Mouse (Mus musculus) heart, embryonic 14.5 days (tissue): ENCODE measurements around the gene Srsf11. TPM values are rescaled to one million over a fixed set of nuclear protein-coding genes. Genes with fewer than 3 reads are reported as not detected.

ENCODE experiments used
- ATAC-seq: fragments of 200-750 bp; cut with Nextera tagmentation; 2 replicates; pipeline ENCODE4 v1.8.0; 2017; ENCODE audit warnings: low read depth, moderate TSS enrichment; ENCODE audit not compliant: insufficient number of reproducible peaks, insufficient read depth, low FRiP score
- H3K27ac ChIP-seq, 2 experiments: fragments of 200-500 bp in 1 of 2; fragments of 300-500 bp in 1 of 2; sonication (generic) in 1 of 2; replicated peaks in 1 of 2; 2 replicates each; pipeline ENCODE4 v1.5.1; 2012 to 2014; ENCODE audit warnings: low read depth in 2 of 2, low read length in 2 of 2, control low read depth in 1 of 2, mild to moderate bottlenecking in 1 of 2, mixed read lengths in 1 of 2; ENCODE audit not compliant: control insufficient read depth in 1 of 2, insufficient read depth in 1 of 2
- H3K27me3 ChIP-seq: fragments of 300-500 bp; sonication (generic); 2 replicates; pipeline ENCODE4 v1.6.1; 2014; ENCODE audit warnings: mild to moderate bottlenecking, low read length, control low read depth; ENCODE audit not compliant: control insufficient read depth, insufficient read depth
- H3K36me3 ChIP-seq: fragments of 300-500 bp; sonication (generic); 2 replicates; pipeline ENCODE4 v1.6.1; 2014; ENCODE audit warnings: mild to moderate bottlenecking, control low read depth, low read length, mixed read lengths; ENCODE audit not compliant: control insufficient read depth, insufficient read depth
- H3K4me1 ChIP-seq, 2 experiments: fragments of 200-500 bp in 1 of 2; fragments of 300-500 bp in 1 of 2; sonication (generic) in 1 of 2; 2 replicates each; pipeline ENCODE4 v1.6.1; 2012 to 2014; ENCODE audit warnings: low read length in 2 of 2, control low read depth in 1 of 2, mixed read lengths in 1 of 2; ENCODE audit not compliant: control insufficient read depth in 2 of 2, insufficient read depth in 2 of 2
- H3K4me2 ChIP-seq: fragments of 300-500 bp; sonication (generic); 2 replicates; pipeline ENCODE4 v1.6.1; 2014; ENCODE audit warnings: mild to moderate bottlenecking, low read length
- H3K4me3 ChIP-seq, 2 experiments: fragments of 200-500 bp in 1 of 2; fragments of 300-500 bp in 1 of 2; sonication (generic) in 1 of 2; 2 replicates each; pipeline ENCODE4 v1.5.1; 2012 to 2014; ENCODE audit warnings: low read length in 2 of 2, mild to moderate bottlenecking in 2 of 2, control low read depth in 1 of 2, low read depth in 1 of 2, moderate library complexity in 1 of 2; ENCODE audit not compliant: control insufficient read depth in 1 of 2, insufficient read depth in 1 of 2
- H3K9ac ChIP-seq: fragments of 300-500 bp; sonication (generic); 2 replicates; pipeline ENCODE4 v1.6.1; 2014; ENCODE audit warnings: mild to moderate bottlenecking, low read length
- H3K9me3 ChIP-seq: fragments of 300-500 bp; sonication (generic); 2 replicates; pipeline ENCODE4 v1.6.1; 2016; ENCODE audit warnings: low read length, control low read depth; ENCODE audit not compliant: control insufficient read depth
- WGBS: fragments of 180-500 bp; shearing (Covaris S2); extraction: QIAGEN DNeasy Blood & Tissue Kit; methylation state at CpG from one replicate; pipeline ENCODE4 v1.1.7; 2014; 5-methylcytosine and 5-hydroxymethylcytosine counted together
- polyA plus RNA-seq: library from polyadenylated mRNA; unstranded; fragments of >200 nt; fragmentation: Nextera tagmentation; extraction: Ambion mirVana; gene quantifications from 2 replicates; pipeline ENCODE4 v1.2.1, GENCODE M21; 2014

Srsf11 gene
- polyA plus RNA-seq, 1 experiment from 2014 or later, result 169 TPM

DNA sequence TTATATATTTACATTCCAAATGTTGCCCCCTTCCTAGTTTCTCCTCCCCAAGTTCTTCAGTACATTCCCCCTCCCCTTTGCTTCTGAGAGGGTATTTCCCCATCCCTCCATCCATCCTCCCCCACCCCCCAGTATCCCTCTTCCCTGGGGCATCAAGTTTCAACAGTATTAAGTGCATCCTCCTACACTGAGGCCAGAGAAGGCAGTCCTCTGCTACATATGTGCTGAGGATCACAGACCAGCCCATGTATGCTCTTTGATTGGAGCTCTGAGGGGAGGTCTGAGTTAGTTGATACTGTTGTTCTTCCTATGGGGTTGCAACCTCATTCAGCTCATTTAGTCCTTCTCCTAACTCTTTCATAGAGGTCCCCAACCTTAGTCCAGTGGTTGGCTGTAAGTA, 56.8 kb downstream of the Srsf11 start:
- Histone ChIP-seq H3K27ac (no peak overlapping the region), H3K9ac (no peak overlapping the region), H3K4me2 (no peak overlapping the region), H3K4me1 (no peaks in the 10 kb centered on the region), H3K36me3 (peaks cover 8% of the 10 kb centered on the region; the same call in 1 of the 2 replicates), H3K4me3 (no peak overlapping the region), H3K9me3 (no peaks in the 10 kb centered on the region), H3K27me3 (no peaks in the 10 kb centered on the region)
- no peak for ATAC-seq

DNA sequence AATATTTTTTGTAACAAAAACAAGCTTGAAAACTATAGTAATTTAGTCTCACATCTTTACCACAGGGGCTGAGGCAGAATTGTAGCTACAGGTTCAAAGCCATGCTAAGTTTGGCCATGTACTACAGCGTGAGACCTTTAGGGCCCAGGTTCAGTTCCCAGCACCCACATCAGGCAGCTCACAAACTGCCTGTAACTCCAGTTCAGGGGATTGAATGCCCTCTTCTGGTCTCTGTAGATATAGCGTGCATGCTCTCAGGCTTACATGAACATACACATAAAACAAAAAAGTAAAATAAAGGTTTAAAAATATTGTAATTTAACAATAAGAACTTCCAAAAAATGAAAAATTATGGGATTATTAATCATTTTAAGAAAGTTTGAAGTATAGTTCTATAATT, 63.2 kb downstream of the Srsf11 start:
- no peak overlapping the region for H3K27ac ChIP-seq
- no peaks in the 10 kb centered on the region for H3K4me1 ChIP-seq
- WGBS, result 96% methylated on average over 2 of the region's 2 CpGs
- no peaks in the 10 kb centered on the region for H3K27me3 ChIP-seq
- H3K4me3 ChIP-seq, result no peak overlapping the region
- peaks cover 8% of the 10 kb centered on the region; the same call in 1 of the 2 replicates for H3K36me3 ChIP-seq
- no peak for ATAC-seq
- H3K4me2 ChIP-seq, result no peak overlapping the region
- no peaks in the 10 kb centered on the region for H3K9me3 ChIP-seq
- H3K9ac ChIP-seq, result no peak overlapping the region

DNA sequence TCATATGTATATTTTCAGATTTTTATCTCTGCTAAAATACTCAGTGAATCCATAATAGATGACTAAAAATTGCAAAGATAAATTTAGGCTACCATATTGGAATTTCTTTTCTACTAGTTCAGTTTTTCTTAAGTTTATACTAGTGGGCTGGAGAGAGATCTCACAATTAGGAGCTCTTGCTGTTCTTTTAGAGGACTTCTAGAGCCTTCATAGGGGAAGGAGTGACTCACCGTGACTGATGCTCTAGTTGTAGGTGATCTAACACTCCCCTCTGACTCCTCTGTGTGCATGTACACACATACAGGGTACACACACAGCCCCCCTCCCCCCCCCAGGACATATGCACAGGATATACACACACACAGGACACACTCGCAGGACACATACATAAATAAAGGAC, 65.3 kb downstream of the Srsf11 start:
- Histone ChIP-seq H3K9ac (no peak overlapping the region), H3K36me3 (peaks cover 8% of the 10 kb centered on the region; the same call in 1 of the 2 replicates), H3K4me3 (no peak overlapping the region), H3K9me3 (no peaks in the 10 kb centered on the region), H3K4me1 (no peaks in the 10 kb centered on the region), H3K27ac (no peak overlapping the region), H3K4me2 (no peak overlapping the region), H3K27me3 (no peaks in the 10 kb centered on the region)
- ATAC-seq, result no peak
- WGBS, result 93% methylated on average over 2 of the region's 2 CpGs

Other genes with a start within 250 kb of the Srsf11 start
- gene Cth, start 111.6 kb downstream of the Srsf11 start, polyA plus RNA-seq, result 1.6 TPM in 2 replicates
- gene Ankrd13c, start 89.4 kb downstream of the Srsf11 start, polyA plus RNA-seq, result 28.3 and 29.0 TPM in 2 replicates
- gene Lrrc40, start within 50 bp of the Srsf11 start, polyA plus RNA-seq, result 40.8 and 41.5 TPM in 2 replicates